Mouse (Mus musculus) brain, embryonic 14.5 days (tissue): ENCODE results near the gene Syne4.

Experiments
- CTCF ChIP-seq: fragments of 200-500 bp; IDR thresholded peaks from 2 replicates; pipeline ENCODE4 v1.5.1; 2012; ENCODE audit warnings: inconsistent platforms, mild to moderate bottlenecking, moderate library complexity, borderline replicate concordance; ENCODE audit not compliant: insufficient read depth, insufficient read length; ENCODE audit errors: extremely low read depth
- POLR2A ChIP-seq: fragments of 200-500 bp; IDR thresholded peaks from 2 replicates; pipeline ENCODE4 v1.6.1; 2012; ENCODE audit warnings: mild to moderate bottlenecking, inconsistent platforms, borderline replicate concordance; ENCODE audit not compliant: poor library complexity, insufficient read depth, insufficient read length, severe bottlenecking; ENCODE audit errors: extremely low read depth

- TF ChIP-seq CTCF, result no peak
- TF ChIP-seq POLR2A, result no peak
These were observed 20.3 kb upstream of the Syne4 start for GRCm38 (mm10) chr7:30294296-30294695.
